Mouse (Mus musculus): ENCODE results near the gene Cadps. TPM values are rescaled to one million over a fixed set of nuclear protein-coding genes. Genes with fewer than 3 reads are reported as not detected.

The Cadps gene
- polyA plus RNA-seq, 1 experiment: 194 TPM

- Histone ChIP-seq H3K4me3 (ENCODE audit: insufficient read depth, low read depth, low read length) (peak overlapping the region; percentile 75), H3K4me1 (ENCODE audit: control insufficient read depth, insufficient read depth, low read length) (no peaks in the 10 kb centered on the region), H3K27ac (ENCODE audit: insufficient read depth, low read depth, low read length) (peak overlapping the region; percentile 97)
- WGBS: under 1% methylated on average over 58 of the region's 58 CpGs
- TF ChIP-seq CTCF (IDR thresholded peaks at IDR 0.05; ENCODE audit: insufficient read depth, low read depth, low read length) (no peak), POLR2A (IDR thresholded peaks at IDR 0.05; ENCODE audit: insufficient read depth, low read depth, low read length) (peak; percentile 59; the same call in 1 of the 2 replicates)
Observed at GRCm38 (mm10) chr14:12821831-12822490, 918 bp downstream of the Cadps start.

- Histone ChIP-seq H3K4me1 (ENCODE audit: control insufficient read depth, insufficient read depth, low read length) (no peaks in the 10 kb centered on the region), H3K27ac (ENCODE audit: insufficient read depth, low read depth, low read length) (peak overlapping the region; percentile 97), H3K4me3 (ENCODE audit: insufficient read depth, low read depth, low read length) (peak overlapping the region; percentile 75)
- TF ChIP-seq POLR2A (IDR thresholded peaks at IDR 0.05; ENCODE audit: insufficient read depth, low read depth, low read length) (no peak), CTCF (IDR thresholded peaks at IDR 0.05; ENCODE audit: insufficient read depth, low read depth, low read length) (no peak)
- WGBS: 1% methylated on average over 13 of the region's 13 CpGs
Observed at GRCm38 (mm10) chr14:12821156-12821813, 1.6 kb downstream of the Cadps start.

- H3K4me3 ChIP-seq (ENCODE audit: insufficient read depth, low read depth, low read length): no peak overlapping the region
- no peaks in the 10 kb centered on the region for H3K4me1 ChIP-seq (ENCODE audit: control insufficient read depth, insufficient read depth, low read length)
- 47% methylated on average over 1 of the region's 1 CpGs for WGBS
- no peak overlapping the region for H3K27ac ChIP-seq (ENCODE audit: insufficient read depth, low read depth, low read length)
- no peak for TF ChIP-seq POLR2A (IDR thresholded peaks at IDR 0.05; ENCODE audit: insufficient read depth, low read depth, low read length)
- no peak for TF ChIP-seq CTCF (IDR thresholded peaks at IDR 0.05; ENCODE audit: insufficient read depth, low read depth, low read length)
Observed at GRCm38 (mm10) chr14:12820149-12820548, 2.7 kb downstream of the Cadps start.

- no peak for TF ChIP-seq CTCF (IDR thresholded peaks at IDR 0.05; ENCODE audit: insufficient read depth, low read depth, low read length)
- no peak for TF ChIP-seq POLR2A (IDR thresholded peaks at IDR 0.05; ENCODE audit: insufficient read depth, low read depth, low read length)
- peaks cover 2% of the 10 kb centered on the region; the same call in 1 of the 2 replicates for H3K4me1 ChIP-seq (ENCODE audit: control insufficient read depth, insufficient read depth, low read length)
- no peak overlapping the region for H3K27ac ChIP-seq (ENCODE audit: insufficient read depth, low read depth, low read length)
- WGBS: 78% methylated on average over 1 of the region's 1 CpGs
- no peak overlapping the region for H3K4me3 ChIP-seq (ENCODE audit: insufficient read depth, low read depth, low read length)
Observed at GRCm38 (mm10) chr14:12818442-12818841, 4.4 kb downstream of the Cadps start.

GRCm38 (mm10) chr14:12812072-12812471 is 10.8 kb downstream of the Cadps start:
- Histone ChIP-seq H3K4me1 (ENCODE audit: control insufficient read depth, insufficient read depth, low read length) (peaks cover 4% of the 10 kb centered on the region; the same call in 1 of the 2 replicates), H3K27ac (ENCODE audit: insufficient read depth, low read depth, low read length) (no peak overlapping the region), H3K4me3 (ENCODE audit: insufficient read depth, low read depth, low read length) (no peak overlapping the region)
- 79% methylated on average over 3 of the region's 3 CpGs for WGBS
- TF ChIP-seq CTCF (IDR thresholded peaks at IDR 0.05; ENCODE audit: insufficient read depth, low read depth, low read length) (no peak), POLR2A (IDR thresholded peaks at IDR 0.05; ENCODE audit: insufficient read depth, low read depth, low read length) (no peak)

- TF ChIP-seq CTCF (IDR thresholded peaks at IDR 0.05; ENCODE audit: insufficient read depth, low read depth, low read length): no peak
- TF ChIP-seq POLR2A (IDR thresholded peaks at IDR 0.05; ENCODE audit: insufficient read depth, low read depth, low read length): no peak
- Histone ChIP-seq H3K27ac (ENCODE audit: insufficient read depth, low read depth, low read length) (no peak overlapping the region), H3K4me1 (ENCODE audit: control insufficient read depth, insufficient read depth, low read length) (no peaks in the 10 kb centered on the region), H3K4me3 (ENCODE audit: insufficient read depth, low read depth, low read length) (no peak overlapping the region)
- WGBS: 12% methylated on average over 1 of the region's 1 CpGs
Observed at GRCm38 (mm10) chr14:12802995-12803394, 19.9 kb downstream of the Cadps start.

- no peaks in the 10 kb centered on the region for H3K4me1 ChIP-seq (ENCODE audit: control insufficient read depth, insufficient read depth, low read length)
- TF ChIP-seq CTCF (IDR thresholded peaks at IDR 0.05; ENCODE audit: insufficient read depth, low read depth, low read length): no peak
- no peak for TF ChIP-seq POLR2A (IDR thresholded peaks at IDR 0.05; ENCODE audit: insufficient read depth, low read depth, low read length)
- no peak overlapping the region for H3K4me3 ChIP-seq (ENCODE audit: insufficient read depth, low read depth, low read length)
- 44% methylated on average over 2 of the region's 2 CpGs for WGBS
- H3K27ac ChIP-seq (ENCODE audit: insufficient read depth, low read depth, low read length): no peak overlapping the region
Observed at GRCm38 (mm10) chr14:12801100-12801499, 21.8 kb downstream of the Cadps start.

GRCm38 (mm10) chr14:12798926-12799325 is 24.0 kb downstream of the Cadps start:
- TF ChIP-seq CTCF (IDR thresholded peaks at IDR 0.05; ENCODE audit: insufficient read depth, low read depth, low read length) (no peak), POLR2A (IDR thresholded peaks at IDR 0.05; ENCODE audit: insufficient read depth, low read depth, low read length) (no peak)
- H3K4me1 ChIP-seq (ENCODE audit: control insufficient read depth, insufficient read depth, low read length): peaks cover 2% of the 10 kb centered on the region; the same call in 1 of the 2 replicates
- no peak overlapping the region for H3K27ac ChIP-seq (ENCODE audit: insufficient read depth, low read depth, low read length)
- no peak overlapping the region for H3K4me3 ChIP-seq (ENCODE audit: insufficient read depth, low read depth, low read length)

GRCm38 (mm10) chr14:12784296-12784695 is 38.6 kb downstream of the Cadps start:
- WGBS: 39% methylated on average over 1 of the region's 1 CpGs
- Histone ChIP-seq H3K27ac (ENCODE audit: insufficient read depth, low read depth, low read length) (no peak overlapping the region), H3K4me1 (ENCODE audit: control insufficient read depth, insufficient read depth, low read length) (no peaks in the 10 kb centered on the region), H3K4me3 (ENCODE audit: insufficient read depth, low read depth, low read length) (no peak overlapping the region)
- TF ChIP-seq POLR2A (IDR thresholded peaks at IDR 0.05; ENCODE audit: insufficient read depth, low read depth, low read length) (no peak), CTCF (IDR thresholded peaks at IDR 0.05; ENCODE audit: insufficient read depth, low read depth, low read length) (no peak)

Measured in olfactory bulb, adult 2 months (tissue).